Comparison of ENCODE assay signal across 8 mouse cellular contexts in genomic region chr11:79973133-79973532, GRCm38 (mm10). TPM values are rescaled to one million over a fixed set of nuclear protein-coding genes. Genes with fewer than 3 reads are reported as not detected.
A peak's percentile ranks its signal among the peaks of the same experiment; 100 is the strongest.
DNase-seq lines count a peak whose midpoint lies in the region; ATAC-seq and TF ChIP-seq lines count a peak whose summit lies in the region.

No protein-coding gene starts in this region.

- TF ChIP-seq POLR2A in ES-Bruce4 (IDR thresholded peaks at IDR 0.05; ENCODE audit: insufficient read depth, low read length): no peak

- no peak for TF ChIP-seq EP300 in ES-Bruce4 (IDR thresholded peaks at IDR 0.05; ENCODE audit: insufficient read depth, low read depth, low read length)

- peaks cover 5% of the 10 kb centered on the region for H3K27me3 ChIP-seq in heart, embryonic 12.5 days (replicated peaks)
- no peaks in the 10 kb centered on the region for H3K27me3 ChIP-seq in ES-Bruce4 (ENCODE audit: control insufficient read depth, insufficient read depth, low read length, poor library complexity, severe bottlenecking)
- H3K27me3 ChIP-seq in hindbrain, embryonic 15.5 days: peaks cover 9% of the 10 kb centered on the region; the same call in 1 of the 2 replicates
- peaks cover 28% of the 10 kb centered on the region for H3K27me3 ChIP-seq in midbrain, embryonic 12.5 days

- no peaks in the 10 kb centered on the region for H3K9me3 ChIP-seq in heart, embryonic 12.5 days (replicated peaks)
- H3K9me3 ChIP-seq in ES-Bruce4 (replicated peaks; ENCODE audit: control insufficient read depth, insufficient read depth, low read length, poor library complexity, severe bottlenecking): peaks cover 9% of the 10 kb centered on the region
- no peaks in the 10 kb centered on the region for H3K9me3 ChIP-seq in hindbrain, embryonic 15.5 days
- no peaks in the 10 kb centered on the region for H3K9me3 ChIP-seq in midbrain, embryonic 12.5 days

- H3K4me3 ChIP-seq in heart, embryonic 12.5 days: peak overlapping the region; percentile 51
- H3K4me3 ChIP-seq in ES-Bruce4 (ENCODE audit: low read depth, low read length): no peak overlapping the region
- H3K4me3 ChIP-seq in hindbrain, embryonic 15.5 days: peak overlapping the region; percentile 62
- peak overlapping the region; percentile 49 for H3K4me3 ChIP-seq in midbrain, embryonic 12.5 days

- peak overlapping the region; percentile 83 for H3K4me2 ChIP-seq in heart, embryonic 12.5 days
- peak overlapping the region; percentile 96 for H3K4me2 ChIP-seq in hindbrain, embryonic 15.5 days
- H3K4me2 ChIP-seq in midbrain, embryonic 12.5 days (replicated peaks): peak overlapping the region; percentile 81

- intact Hi-C loops in heart, postnatal 14 days (cut with DNase I): no loop called here
- intact Hi-C loops in left cerebral cortex, postnatal 25 days (cut with DNase I): no loop called here

- H3K4me1 ChIP-seq in heart, embryonic 12.5 days (replicated peaks): peaks cover 6% of the 10 kb centered on the region
- H3K4me1 ChIP-seq in ES-Bruce4 (ENCODE audit: control insufficient read depth, insufficient read depth, low read length): no peaks in the 10 kb centered on the region
- H3K4me1 ChIP-seq in hindbrain, embryonic 15.5 days (replicated peaks): peaks cover 19% of the 10 kb centered on the region
- peaks cover 13% of the 10 kb centered on the region; the same call in 1 of the 2 replicates for H3K4me1 ChIP-seq in midbrain, embryonic 12.5 days

- WGBS in heart, embryonic 12.5 days: 15% methylated on average over 8 of the region's 8 CpGs
- 12% methylated on average over 8 of the region's 8 CpGs for WGBS in hindbrain, embryonic 15.5 days
- WGBS in midbrain, embryonic 12.5 days: 18% methylated on average over 8 of the region's 8 CpGs

- no peak overlapping the region for H3K27ac ChIP-seq in heart, embryonic 12.5 days (ENCODE audit: poor library complexity, severe bottlenecking)
- peak overlapping the region; percentile 77 for H3K27ac ChIP-seq in ES-Bruce4 (ENCODE audit: insufficient read depth, low read length)
- no peak overlapping the region for H3K27ac ChIP-seq in hindbrain, embryonic 15.5 days (replicated peaks)
- no peak overlapping the region for H3K27ac ChIP-seq in midbrain, embryonic 12.5 days (replicated peaks)

- TF ChIP-seq CTCF in ES-Bruce4 (IDR thresholded peaks at IDR 0.05; ENCODE audit: low read depth, low read length): no peak

- 0 out of 2 replicates have a peak overlapping the region, but pooled peaks have one; percentile 67 for H3K9ac ChIP-seq in heart, embryonic 12.5 days
- peak overlapping the region; percentile 79 for H3K9ac ChIP-seq in ES-Bruce4 (ENCODE audit: low read depth, poor library complexity, severe bottlenecking)
- no peak overlapping the region for H3K9ac ChIP-seq in hindbrain, embryonic 15.5 days
- H3K9ac ChIP-seq in midbrain, embryonic 12.5 days (replicated peaks): no peak overlapping the region

- DNase-seq in heart, postnatal 14 days: no peak
- DNase-seq in left cerebral cortex, postnatal 25 days (ENCODE audit: low spot score in 2 of 2): no peak
- no peak for DNase-seq in layer of hippocampus, postnatal 25 days (ENCODE audit: extremely low spot score in 1 of 2, low spot score in 1 of 2)

- H3K36me3 ChIP-seq in heart, embryonic 12.5 days: no peaks in the 10 kb centered on the region
- H3K36me3 ChIP-seq in ES-Bruce4 (ENCODE audit: control insufficient read depth, insufficient read depth, low read length, poor library complexity, severe bottlenecking): no peaks in the 10 kb centered on the region
- no peaks in the 10 kb centered on the region for H3K36me3 ChIP-seq in hindbrain, embryonic 15.5 days
- no peaks in the 10 kb centered on the region for H3K36me3 ChIP-seq in midbrain, embryonic 12.5 days

- ATAC-seq in heart, embryonic 12.5 days (ENCODE audit: insufficient number of reproducible peaks, low FRiP score): no peak
- no peak for ATAC-seq in hindbrain, embryonic 15.5 days (ENCODE audit: low FRiP score, low read depth)
- no peak for ATAC-seq in midbrain, embryonic 12.5 days (ENCODE audit: low FRiP score, low read depth)
- no peak for ATAC-seq in megakaryocyte progenitor cell, adult 5-6 weeks (replicated peaks; ENCODE audit: poor library complexity)

RNA-seq across cellular contexts. Expression of gene Utp6, which starts 10.9 kb away (rescaled TPM):
- 39.1 and 40.2 TPM in 2 replicates for polyA plus RNA-seq in heart, embryonic 12.5 days (2016; fragmentation: Nextera tagmentation; extraction: Ambion mirVana)
- 10 to 100 TPM; 19.4 to 21.3 TPM for total RNA-seq in heart, postnatal 14 days (2021)
- polyA plus RNA-seq in ES-Bruce4 (2011; ENCODE audit: insufficient read depth, insufficient read length, low read depth, missing spikeins): 108 and 117 TPM in 2 replicates
- 37.0 and 37.1 TPM in 2 replicates for polyA plus RNA-seq in hindbrain, embryonic 15.5 days (2015; fragmentation: Nextera tagmentation; extraction: Ambion mirVana)
- polyA plus RNA-seq in midbrain, embryonic 12.5 days (2016; fragmentation: Nextera tagmentation; extraction: Ambion mirVana): 60.2 and 66.8 TPM in 2 replicates
- 10 to 100 TPM; 25.3 to 32.0 TPM for total RNA-seq in left cerebral cortex, postnatal 25 days (2021)
- total RNA-seq in layer of hippocampus, postnatal 25 days (2021): 10 to 100 TPM; 32.3 to 36.1 TPM
- 29.3 and 29.5 TPM in 2 replicates for total RNA-seq in megakaryocyte progenitor cell, adult 5-6 weeks (2015)
- 112 and 156 TPM in 2 replicates for total RNA-seq in megakaryocyte progenitor cell, adult 5-6 weeks (2017)

RNA-seq across cellular contexts. Expression of gene Suz12, which starts 19.8 kb away (rescaled TPM):
- 22.7 and 25.4 TPM in 2 replicates for polyA plus RNA-seq in heart, embryonic 12.5 days (2016; fragmentation: Nextera tagmentation; extraction: Ambion mirVana)
- 10 to 100 TPM; 28.2 to 30.2 TPM for total RNA-seq in heart, postnatal 14 days (2021)
- polyA plus RNA-seq in ES-Bruce4 (2011; ENCODE audit: insufficient read depth, insufficient read length, low read depth, missing spikeins): 215 and 235 TPM in 2 replicates
- 10.5 and 14.4 TPM in 2 replicates for polyA plus RNA-seq in hindbrain, embryonic 15.5 days (2015; fragmentation: Nextera tagmentation; extraction: Ambion mirVana)
- polyA plus RNA-seq in midbrain, embryonic 12.5 days (2016; fragmentation: Nextera tagmentation; extraction: Ambion mirVana): 33.0 and 34.3 TPM in 2 replicates
- 10 to 100 TPM; 35.2 to 41.2 TPM for total RNA-seq in left cerebral cortex, postnatal 25 days (2021)
- total RNA-seq in layer of hippocampus, postnatal 25 days (2021): 10 to 100 TPM; 33.9 to 38.1 TPM
- total RNA-seq in megakaryocyte progenitor cell, adult 5-6 weeks (2015): 138 and 147 TPM in 2 replicates
- 81.3 and 101 TPM in 2 replicates for total RNA-seq in megakaryocyte progenitor cell, adult 5-6 weeks (2017)

Comparison
In these comparisons a context has a peak if more than half of its experiments do, and no peak if none do; other contexts are left out.
1. H3K9ac ChIP-seq: peak in heart, embryonic 12.5 days (single experiment) and ES-Bruce4 (single experiment); none in hindbrain, embryonic 15.5 days (single experiment) and midbrain, embryonic 12.5 days (single experiment).
2. Peak in every context shown above with its lines, with median percentiles within 50 percentile points of each other: H3K4me2 ChIP-seq.